Mouse (Mus musculus): ENCODE results near the gene Ccdc115. TPM values are rescaled to one million over a fixed set of nuclear protein-coding genes. Genes with fewer than 3 reads are reported as not detected.
A peak's percentile ranks its signal among the peaks of the same experiment; 100 is the strongest.

Gene Ccdc115
- polyA plus RNA-seq, 1 experiment from 2014 or later, result 37.1 TPM

DNA sequence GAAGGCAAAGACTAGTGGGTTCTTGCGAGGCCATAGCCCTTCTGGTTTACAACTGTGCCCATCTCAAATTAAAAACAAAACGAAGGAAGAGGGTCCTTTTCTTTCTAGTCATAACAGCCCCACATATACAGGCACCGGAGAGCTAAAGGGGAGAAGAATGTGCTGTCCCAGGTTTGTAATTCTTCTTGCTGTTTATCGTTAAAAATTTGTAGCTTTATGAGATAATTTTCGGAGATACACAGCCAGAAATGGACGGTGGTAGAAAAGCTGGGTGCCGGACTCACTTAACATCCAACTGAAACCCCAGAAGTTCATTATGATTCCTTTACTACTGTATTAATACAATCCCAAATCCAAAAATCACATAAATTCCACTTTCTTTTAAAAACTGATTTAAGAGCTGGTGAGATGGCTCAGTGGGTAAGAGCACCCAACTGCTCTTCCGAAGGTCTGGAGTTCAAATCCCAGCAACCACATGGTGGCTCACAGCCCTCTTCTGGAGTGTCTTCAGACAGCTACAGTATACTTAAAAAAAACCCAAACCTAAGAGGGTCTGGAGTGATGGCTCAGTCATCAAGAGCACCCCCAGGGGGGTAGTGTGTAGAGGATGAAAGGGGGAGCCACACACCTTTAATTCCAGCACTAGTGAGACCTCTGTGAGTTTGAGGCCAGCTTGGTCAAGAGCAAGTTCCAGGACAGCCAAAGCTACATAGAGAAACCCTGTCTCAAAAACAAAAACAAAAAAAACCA lies 3.9 kb downstream of the Ccdc115 start:
- 27% methylated on average over 8 of the region's 8 CpGs for WGBS
- H3K27ac ChIP-seq (replicated peaks), result peak overlapping the region; percentile 65
- DNase-seq (ENCODE audit: low spot score) (no peak), ATAC-seq (ENCODE audit: low FRiP score, low TSS enrichment) (no peak)
- H3K4me2 ChIP-seq (replicated peaks; ENCODE audit: low read depth), result peak overlapping the region; percentile 75
- 0 out of 2 replicates have a peak, but pooled peaks cover 2% of the 10 kb centered on the region for H3K4me1 ChIP-seq (replicated peaks; ENCODE audit: control insufficient read depth, insufficient read depth)
- H3K9me3 ChIP-seq (ENCODE audit: control insufficient read depth, low read length), result no peaks in the 10 kb centered on the region; the same call in 1 of the 2 replicates
- TF ChIP-seq EP300 (optimal IDR thresholded peaks at IDR 0.05), result no peak
- TF ChIP-seq CTCF (IDR thresholded peaks at IDR 0.05; ENCODE audit: low read depth), result no peak
- no peaks in the 10 kb centered on the region; the same call in 1 of the 2 replicates for H3K36me3 ChIP-seq (ENCODE audit: control insufficient read depth, insufficient read depth, low read length)
- H3K4me3 ChIP-seq (ENCODE audit: low read depth, low read length), result peak overlapping the region; percentile 57
- H3K9ac ChIP-seq (ENCODE audit: low read length), result peak overlapping the region; percentile 60
- H3K27me3 ChIP-seq (ENCODE audit: control insufficient read depth, insufficient read depth, low read length), result no peaks in the 10 kb centered on the region

DNA sequence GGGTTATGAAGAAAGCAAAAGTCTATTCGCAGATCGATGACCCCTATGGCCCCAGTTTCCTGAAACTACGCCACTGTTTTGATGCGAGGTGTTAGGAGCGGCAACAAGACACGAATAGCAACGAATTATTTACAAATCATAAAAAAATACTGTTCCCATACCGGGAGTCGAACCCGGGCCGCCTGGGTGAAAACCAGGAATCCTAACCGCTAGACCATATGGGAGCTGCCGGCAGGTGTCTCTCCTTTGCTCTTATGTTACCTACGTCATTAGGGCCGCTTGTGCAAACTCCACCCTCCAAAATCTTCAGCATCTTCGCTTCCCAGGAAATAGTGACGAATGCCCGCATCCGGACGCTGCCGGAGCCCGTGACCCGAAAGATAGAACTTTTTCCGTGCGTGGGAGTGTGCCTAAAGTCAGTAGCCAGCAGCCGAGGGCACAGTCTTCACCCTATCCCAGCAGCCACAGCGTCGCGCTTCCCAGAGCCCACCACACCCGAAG lies 4.8 kb downstream of the Ccdc115 start:
- no peaks in the 10 kb centered on the region for H3K27me3 ChIP-seq (ENCODE audit: control insufficient read depth, insufficient read depth, low read length)
- H3K36me3 ChIP-seq (ENCODE audit: control insufficient read depth, insufficient read depth, low read length), result no peaks in the 10 kb centered on the region; the same call in 1 of the 2 replicates
- under 1% methylated on average over 30 of the region's 30 CpGs for WGBS
- peak overlapping the region; percentile 75 for H3K4me2 ChIP-seq (replicated peaks; ENCODE audit: low read depth)
- peak overlapping the region; percentile 57 for H3K4me3 ChIP-seq (ENCODE audit: low read depth, low read length)
- no peaks in the 10 kb centered on the region for H3K4me1 ChIP-seq (replicated peaks; ENCODE audit: control insufficient read depth, insufficient read depth)
- peak; percentile 91 for DNase-seq (ENCODE audit: low spot score)
- peak; percentile 21; the same call in 1 of the 2 replicates for ATAC-seq (ENCODE audit: low FRiP score, low TSS enrichment)
- peak; percentile 6; the same call in 1 of the 2 replicates for TF ChIP-seq CTCF (IDR thresholded peaks at IDR 0.05; ENCODE audit: low read depth)
- no peak for TF ChIP-seq EP300 (optimal IDR thresholded peaks at IDR 0.05)
- peak overlapping the region; percentile 60 for H3K9ac ChIP-seq (ENCODE audit: low read length)
- peak overlapping the region; percentile 65 for H3K27ac ChIP-seq (replicated peaks)
- H3K9me3 ChIP-seq (ENCODE audit: control insufficient read depth, low read length), result no peaks in the 10 kb centered on the region; the same call in 1 of the 2 replicates

DNA sequence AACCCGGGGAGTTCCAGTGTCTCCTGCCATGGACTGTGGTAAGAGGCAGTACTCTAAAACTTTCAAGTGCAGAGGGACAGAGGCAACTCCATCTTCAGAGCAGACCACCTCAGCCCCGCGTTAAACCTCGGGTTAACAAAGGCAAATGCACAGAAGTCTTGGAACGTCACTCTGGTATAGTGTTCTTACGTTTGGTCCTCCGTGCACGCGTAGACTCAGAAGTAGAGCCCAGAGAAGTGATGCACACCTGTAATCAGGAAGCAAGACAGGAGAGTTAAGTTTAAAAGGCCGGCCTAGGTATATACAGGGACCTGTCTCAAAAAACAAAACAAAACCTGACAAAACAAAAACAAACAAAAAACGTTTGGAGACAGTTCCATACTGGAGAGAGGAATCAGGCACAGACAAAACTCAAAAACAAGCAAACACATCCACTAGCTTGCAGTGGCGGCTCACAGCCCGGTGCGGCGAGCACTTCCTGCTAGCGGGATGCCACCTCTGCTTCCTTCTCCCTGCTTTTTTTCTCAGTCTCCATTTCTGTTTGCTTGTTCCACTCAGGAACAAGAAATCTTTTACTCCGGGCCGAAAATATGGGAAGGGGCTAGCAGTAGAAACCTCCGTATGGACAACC lies 5.5 kb downstream of the Ccdc115 start:
- Histone ChIP-seq H3K9me3 (ENCODE audit: control insufficient read depth, low read length) (peaks cover 3% of the 10 kb centered on the region; the same call in 1 of the 2 replicates), H3K4me1 (replicated peaks; ENCODE audit: control insufficient read depth, insufficient read depth) (no peaks in the 10 kb centered on the region), H3K27me3 (ENCODE audit: control insufficient read depth, insufficient read depth, low read length) (no peaks in the 10 kb centered on the region), H3K36me3 (ENCODE audit: control insufficient read depth, insufficient read depth, low read length) (no peaks in the 10 kb centered on the region; the same call in 1 of the 2 replicates), H3K27ac (replicated peaks) (peak overlapping the region; percentile 67), H3K9ac (ENCODE audit: low read length) (peak overlapping the region; percentile 0; the same call in 1 of the 2 replicates), H3K4me3 (ENCODE audit: low read depth, low read length) (peak overlapping the region; percentile 57), H3K4me2 (replicated peaks; ENCODE audit: low read depth) (peak overlapping the region; percentile 75)
- DNase-seq (ENCODE audit: low spot score) (peak; percentile 48), ATAC-seq (ENCODE audit: low FRiP score, low TSS enrichment) (no peak)
- WGBS, result 12% methylated on average over 19 of the region's 19 CpGs
- TF ChIP-seq EP300 (optimal IDR thresholded peaks at IDR 0.05) (no peak), CTCF (IDR thresholded peaks at IDR 0.05; ENCODE audit: low read depth) (no peak)

DNA sequence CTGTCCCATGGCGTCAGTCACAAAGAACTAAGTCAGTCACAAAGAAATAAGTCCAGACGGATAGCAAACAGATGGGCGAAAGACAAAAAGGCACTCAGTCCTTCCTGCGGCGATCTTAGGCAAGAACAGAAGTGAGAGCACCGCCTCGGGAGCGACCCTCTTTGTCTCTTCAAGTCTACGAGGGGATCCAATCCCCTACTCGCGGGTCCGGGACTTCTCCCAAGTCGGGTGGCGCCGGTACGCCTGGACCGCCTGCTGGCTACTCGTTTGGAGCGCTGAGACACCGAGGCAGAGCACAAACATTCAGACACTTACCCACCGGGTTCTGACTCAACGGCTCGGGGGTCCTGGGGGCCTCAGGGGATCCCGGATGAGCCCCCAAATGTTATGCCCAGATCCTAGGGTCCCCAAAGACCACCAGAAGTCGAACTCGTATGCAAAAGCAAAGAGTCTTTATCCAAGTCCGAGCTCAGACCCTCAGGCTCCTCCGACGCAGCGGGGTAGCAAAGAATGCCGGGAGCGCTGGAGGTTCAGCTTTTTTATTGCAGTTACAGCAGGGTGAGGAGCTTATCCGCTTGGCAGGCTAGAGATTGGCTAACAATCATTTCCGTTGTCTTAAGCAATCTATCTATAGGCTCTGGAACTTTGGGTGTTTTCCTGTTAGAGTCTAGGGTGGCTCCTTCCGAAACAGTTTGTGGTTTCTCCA lies 6.5 kb downstream of the Ccdc115 start:
- Histone ChIP-seq H3K9ac (ENCODE audit: low read length) (peak overlapping the region; percentile 63), H3K36me3 (ENCODE audit: control insufficient read depth, insufficient read depth, low read length) (no peaks in the 10 kb centered on the region; the same call in 1 of the 2 replicates), H3K4me2 (replicated peaks; ENCODE audit: low read depth) (peak overlapping the region; percentile 75), H3K4me1 (replicated peaks; ENCODE audit: control insufficient read depth, insufficient read depth) (no peaks in the 10 kb centered on the region), H3K9me3 (ENCODE audit: control insufficient read depth, low read length) (peaks cover 3% of the 10 kb centered on the region; the same call in 1 of the 2 replicates), H3K27ac (replicated peaks) (peak overlapping the region; percentile 65), H3K27me3 (ENCODE audit: control insufficient read depth, insufficient read depth, low read length) (no peaks in the 10 kb centered on the region), H3K4me3 (ENCODE audit: low read depth, low read length) (peak overlapping the region; percentile 37)
- TF ChIP-seq EP300 (optimal IDR thresholded peaks at IDR 0.05) (no peak), CTCF (IDR thresholded peaks at IDR 0.05; ENCODE audit: low read depth) (no peak)
- DNase-seq (ENCODE audit: low spot score), result peak; percentile 47
- WGBS, result 11% methylated on average over 35 of the region's 35 CpGs
- ATAC-seq (ENCODE audit: low FRiP score, low TSS enrichment), result peak; percentile 43; the same call in 1 of the 2 replicates

GRCm38 (mm10) chr1:34432411-34432775 lies 7.1 kb downstream of the Ccdc115 start:
- H3K4me1 ChIP-seq (replicated peaks; ENCODE audit: control insufficient read depth, insufficient read depth), result no peaks in the 10 kb centered on the region
- peak overlapping the region; percentile 37 for H3K4me3 ChIP-seq (ENCODE audit: low read depth, low read length)
- no peaks in the 10 kb centered on the region for H3K27me3 ChIP-seq (ENCODE audit: control insufficient read depth, insufficient read depth, low read length)
- peak overlapping the region; percentile 65; the same call in 1 of the 2 replicates for H3K27ac ChIP-seq (replicated peaks)
- TF ChIP-seq CTCF (IDR thresholded peaks at IDR 0.05; ENCODE audit: low read depth) (no peak), EP300 (optimal IDR thresholded peaks at IDR 0.05) (no peak)
- peak overlapping the region; percentile 63; the same call in 1 of the 2 replicates for H3K9ac ChIP-seq (ENCODE audit: low read length)
- peaks cover 3% of the 10 kb centered on the region; the same call in 1 of the 2 replicates for H3K9me3 ChIP-seq (ENCODE audit: control insufficient read depth, low read length)
- H3K4me2 ChIP-seq (replicated peaks; ENCODE audit: low read depth), result peak overlapping the region; percentile 75
- no peaks in the 10 kb centered on the region; the same call in 1 of the 2 replicates for H3K36me3 ChIP-seq (ENCODE audit: control insufficient read depth, insufficient read depth, low read length)
- DNase-seq (ENCODE audit: low spot score) (peak; percentile 24), ATAC-seq (ENCODE audit: low FRiP score, low TSS enrichment) (no peak)
- 54% methylated on average over 13 of the region's 13 CpGs for WGBS

Measured in stomach, postnatal 0 days (tissue).